Mouse (Mus musculus) CD4-positive, CD25-positive, alpha-beta regulatory T cell, adult 2 months (primary cell): ENCODE results near the gene H2afz.
"Not testable (repeated sequence)": the region's sequence is repeated elsewhere in the genome, so short reads cannot be mapped to it uniquely, and the experiment has no call there.

Experiments used
- DNase-seq: peaks from one replicate; pipeline ENCODE4 v3.0.0-alpha.2; 2012; ENCODE audit warnings: low read depth, low spot score

H2afz gene

GRCm38 (mm10) chr3:137863330-137864123 lies 760 bp upstream of the H2afz start:
- no peak for DNase-seq

- peak; percentile 96 for DNase-seq
Measured at GRCm38 (mm10) chr3:137864988-137865982, 998 bp downstream of the H2afz start.

- DNase-seq: no peak
Measured at GRCm38 (mm10) chr3:137867133-137867436, 2.8 kb downstream of the H2afz start.

GRCm38 (mm10) chr3:137867437-137868093 lies 3.3 kb downstream of the H2afz start, which contains the start of gene Dnajb14:
TSS of gene Dnajb14 (plus strand) at chr3:137867675.
- peak; percentile 75 for DNase-seq

GRCm38 (mm10) chr3:137868094-137868913 lies 4.0 kb downstream of the H2afz start:
- DNase-seq: no peak

- DNase-seq: no peak
Measured at GRCm38 (mm10) chr3:137869395-137869794, 5.1 kb downstream of the H2afz start.

- no peak for DNase-seq
Measured at GRCm38 (mm10) chr3:137879313-137879712, 15.0 kb downstream of the H2afz start.

GRCm38 (mm10) chr3:137880109-137880748 lies 15.9 kb downstream of the H2afz start:
- no peak for DNase-seq

- DNase-seq: no peak
Measured at GRCm38 (mm10) chr3:137881093-137881492, 16.8 kb downstream of the H2afz start.

- DNase-seq: no peak
Measured at GRCm38 (mm10) chr3:137887961-137888360, 23.7 kb downstream of the H2afz start.

GRCm38 (mm10) chr3:137891089-137891488 lies 26.8 kb downstream of the H2afz start:
- no peak for DNase-seq

GRCm38 (mm10) chr3:137892118-137892517 lies 27.8 kb downstream of the H2afz start:
- DNase-seq: no peak

GRCm38 (mm10) chr3:137893789-137894188 lies 29.5 kb downstream of the H2afz start:
- no peak for DNase-seq

- peak; percentile 64 for DNase-seq
Measured at GRCm38 (mm10) chr3:137895196-137895595, 30.9 kb downstream of the H2afz start.

GRCm38 (mm10) chr3:137896386-137896785 lies 32.1 kb downstream of the H2afz start:
- no peak for DNase-seq

GRCm38 (mm10) chr3:137896867-137897266 lies 32.6 kb downstream of the H2afz start:
- DNase-seq: no peak

GRCm38 (mm10) chr3:137897685-137898084 lies 33.4 kb downstream of the H2afz start:
- no peak for DNase-seq

- no peak for DNase-seq
Measured at GRCm38 (mm10) chr3:137900149-137900548, 35.9 kb downstream of the H2afz start.

- no peak for DNase-seq
Measured at GRCm38 (mm10) chr3:137913093-137913492, 48.8 kb downstream of the H2afz start.

- not testable (repeated sequence) for DNase-seq
Measured at GRCm38 (mm10) chr3:137914567-137914966, 50.3 kb downstream of the H2afz start.
